24 mouse cellular contexts compared by ENCODE assay signal in the genomic region with DNA sequence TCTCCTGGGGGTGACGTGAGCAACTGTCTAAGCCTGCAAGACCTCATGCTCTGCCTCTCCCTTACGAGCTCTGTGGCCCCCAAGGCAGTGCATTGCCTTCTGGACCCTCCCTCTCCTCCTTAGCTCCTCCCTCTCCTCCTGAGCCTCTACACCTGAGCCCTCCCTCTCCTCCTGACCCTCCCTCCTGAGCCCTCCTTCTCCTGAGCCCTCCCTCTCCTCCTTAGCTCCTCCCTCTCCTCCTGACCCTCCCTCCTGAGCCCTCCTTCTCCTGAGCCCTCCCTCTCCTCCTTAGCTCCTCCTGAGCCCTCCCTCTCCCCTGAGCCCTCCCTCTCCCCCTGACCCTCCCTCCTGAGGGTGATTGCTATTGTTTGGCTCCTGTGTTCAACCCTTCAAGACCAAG. TPM values are rescaled to one million over a fixed set of nuclear protein-coding genes. Genes with fewer than 3 reads are reported as not detected.
DNase-seq lines count a peak whose midpoint lies in the region; ATAC-seq and TF ChIP-seq lines count a peak whose summit lies in the region.
"Had no signal": no experiment of that assay in that cellular context is flagged by ENCODE, and none has a peak within 500 bp of the region (broad histone marks: within the 10 kb centered on the region; RNA-seq: fewer than 3 reads in every experiment).

No protein-coding gene starts in this region.

- intact Hi-C loops in left cerebral cortex, adult 2 months (cut with DNase I), result loop anchor here (5.0 kb wide), 2 partner anchors 206 to 311 kb away; no protein-coding TSS in a partner anchor

- no peaks in the 10 kb centered on the region for H3K9me3 ChIP-seq in forebrain, embryonic 13.5 days (replicated peaks)
- H3K9me3 ChIP-seq in forebrain, embryonic 12.5 days, result 0 out of 2 replicates have a peak, but pooled peaks cover 4% of the 10 kb centered on the region
- H3K9me3 ChIP-seq in limb, embryonic 12.5 days, result no peaks in the 10 kb centered on the region; the same call in 1 of the 2 replicates
- no peaks in the 10 kb centered on the region for H3K9me3 ChIP-seq in limb, embryonic 10.5 days (replicated peaks)
- H3K9me3 ChIP-seq: embryonic facial prominence, embryonic 12.5 days; embryonic facial prominence, embryonic 15.5 days; G1E; hindbrain, embryonic 12.5 days; hindbrain, embryonic 15.5 days had no signal

- no peak overlapping the region for H3K4me3 ChIP-seq in forebrain, embryonic 13.5 days
- no peak overlapping the region for H3K4me3 ChIP-seq in forebrain, embryonic 12.5 days (replicated peaks)
- H3K4me3 ChIP-seq in limb, embryonic 12.5 days (replicated peaks), result no peak overlapping the region
- H3K4me3 ChIP-seq in limb, embryonic 10.5 days, result no peak overlapping the region
- no peak overlapping the region for H3K4me3 ChIP-seq in left cerebral cortex, adult 2 months
- H3K4me3 ChIP-seq: embryonic facial prominence, embryonic 12.5 days; embryonic facial prominence, embryonic 15.5 days; hindbrain, embryonic 12.5 days; hindbrain, embryonic 15.5 days had no signal

- H3K4me1 ChIP-seq in forebrain, embryonic 13.5 days, result 0 out of 2 replicates have a peak, but pooled peaks cover 4% of the 10 kb centered on the region
- H3K4me1 ChIP-seq in forebrain, embryonic 12.5 days, result peaks cover 3% of the 10 kb centered on the region; the same call in 1 of the 2 replicates
- no peaks in the 10 kb centered on the region for H3K4me1 ChIP-seq in limb, embryonic 12.5 days (replicated peaks)
- H3K4me1 ChIP-seq in limb, embryonic 10.5 days, result peaks cover 13% of the 10 kb centered on the region
- H3K4me1 ChIP-seq: hindbrain, embryonic 12.5 days had no signal

- no peak for TF ChIP-seq CTCF in left cerebral cortex, adult 2 months (IDR thresholded peaks at IDR 0.05)

- no peak overlapping the region for H3K27ac ChIP-seq in forebrain, embryonic 13.5 days
- H3K27ac ChIP-seq in forebrain, embryonic 12.5 days, result no peak overlapping the region
- no peak overlapping the region for H3K27ac ChIP-seq in limb, embryonic 12.5 days
- no peak overlapping the region for H3K27ac ChIP-seq in limb, embryonic 10.5 days
- no peak overlapping the region for H3K27ac ChIP-seq in left cerebral cortex, adult 2 months
- H3K27ac ChIP-seq: embryonic facial prominence, embryonic 12.5 days; embryonic facial prominence, embryonic 15.5 days; hindbrain, embryonic 12.5 days; hindbrain, embryonic 15.5 days had no signal

- 0 out of 2 replicates have a peak, but pooled peaks have one; percentile 19 for ATAC-seq in forebrain, embryonic 13.5 days
- ATAC-seq in forebrain, embryonic 12.5 days (ENCODE audit: low FRiP score), result no peak
- ATAC-seq in limb, embryonic 12.5 days (ENCODE audit: insufficient number of reproducible peaks, insufficient read depth, low FRiP score, low TSS enrichment, low read depth), result peak; percentile 37; the same call in 1 of the 2 replicates
- ATAC-seq: forebrain, embryonic 16.5 days; intestine, postnatal 0 days; Patski had no signal

- peaks cover 27% of the 10 kb centered on the region for H3K27me3 ChIP-seq in forebrain, embryonic 13.5 days
- peaks cover 46% of the 10 kb centered on the region for H3K27me3 ChIP-seq in forebrain, embryonic 12.5 days
- H3K27me3 ChIP-seq in limb, embryonic 12.5 days, result peaks cover 5% of the 10 kb centered on the region; the same call in 1 of the 2 replicates
- H3K27me3 ChIP-seq in limb, embryonic 10.5 days (ENCODE audit: low read depth, poor library complexity, severe bottlenecking), result no peaks in the 10 kb centered on the region
- H3K27me3 ChIP-seq: embryonic facial prominence, embryonic 12.5 days; embryonic facial prominence, embryonic 15.5 days; Patski had no signal

- H3K36me3 ChIP-seq in forebrain, embryonic 13.5 days (ENCODE audit: poor library complexity, severe bottlenecking), result no peaks in the 10 kb centered on the region
- no peaks in the 10 kb centered on the region for H3K36me3 ChIP-seq in forebrain, embryonic 12.5 days (replicated peaks)
- no peaks in the 10 kb centered on the region for H3K36me3 ChIP-seq in limb, embryonic 12.5 days
- H3K36me3 ChIP-seq in limb, embryonic 10.5 days, result no peaks in the 10 kb centered on the region
- H3K36me3 ChIP-seq: embryonic facial prominence, embryonic 12.5 days; embryonic facial prominence, embryonic 15.5 days; G1E; hindbrain, embryonic 12.5 days; hindbrain, embryonic 15.5 days had no signal

- WGBS in forebrain, embryonic 13.5 days, result 59% methylated on average over 2 of the region's 2 CpGs
- 53% methylated on average over 2 of the region's 2 CpGs for WGBS in forebrain, embryonic 12.5 days
- WGBS in limb, embryonic 12.5 days, result 68% methylated on average over 2 of the region's 2 CpGs
- WGBS in limb, embryonic 10.5 days, result 70% methylated on average over 2 of the region's 2 CpGs

- no peak for DNase-seq in limb, embryonic 10.5 days (ENCODE audit: low spot score)
- DNase-seq in ES-CJ7 (ENCODE audit: low read depth, low spot score) (peak; percentile 80), WW6 (ENCODE audit: low read depth, low spot score) (peak; percentile 34)
- DNase-seq in left cerebral cortex, adult 2 months (ENCODE audit: extremely low spot score in 1 of 2, low spot score in 2 of 2), result no peak
- DNase-seq in thymus, postnatal 0 days (ENCODE audit: low spot score), result no peak
- DNase-seq: adrenal gland, postnatal 14 days; cerebellum, adult 11 months; cerebellum, adult 2 months; cerebellum, adult 9-11 months; cerebellum, postnatal 25 days; gastrocnemius, postnatal 10 days; gastrocnemius, postnatal 36 days had no signal

- H3K4me2 ChIP-seq in forebrain, embryonic 13.5 days, result no peak overlapping the region
- H3K4me2 ChIP-seq in forebrain, embryonic 12.5 days, result no peak overlapping the region
- no peak overlapping the region for H3K4me2 ChIP-seq in limb, embryonic 12.5 days
- H3K4me2 ChIP-seq: embryonic facial prominence, embryonic 12.5 days; embryonic facial prominence, embryonic 15.5 days; heart, embryonic 11.5 days; hindbrain, embryonic 12.5 days; hindbrain, embryonic 15.5 days had no signal

- no peak overlapping the region for H3K9ac ChIP-seq in forebrain, embryonic 13.5 days
- no peak overlapping the region for H3K9ac ChIP-seq in forebrain, embryonic 12.5 days
- H3K9ac ChIP-seq in limb, embryonic 12.5 days (replicated peaks), result no peak overlapping the region
- H3K9ac ChIP-seq: embryonic facial prominence, embryonic 12.5 days; embryonic facial prominence, embryonic 15.5 days; hindbrain, embryonic 12.5 days; hindbrain, embryonic 15.5 days had no signal

RNA-seq across cellular contexts. Expression of gene Gars, which starts 19.4 kb away (rescaled TPM):
- 190 and 212 TPM in 2 replicates for polyA plus RNA-seq in forebrain, embryonic 13.5 days (2015; fragmentation: Nextera tagmentation; extraction: Ambion mirVana)
- polyA plus RNA-seq in forebrain, embryonic 12.5 days (2016; fragmentation: Nextera tagmentation; extraction: Ambion mirVana), result 203 and 207 TPM in 2 replicates
- polyA plus RNA-seq in limb, embryonic 12.5 days (2016; fragmentation: Nextera tagmentation; extraction: Ambion mirVana), result 148 and 149 TPM in 2 replicates
- polyA plus RNA-seq in limb, embryonic 10.5 days (2016; fragmentation: Nextera tagmentation; extraction: Ambion mirVana), result 186 and 208 TPM in 2 replicates
- 100 to 1,000 TPM; 134 to 142 TPM for total RNA-seq in left cerebral cortex, adult 2 months (2021)
- polyA plus RNA-seq in thymus, postnatal 0 days (2015; fragmentation: Nextera tagmentation; extraction: Ambion mirVana), result 125 and 130 TPM in 2 replicates

RNA-seq across cellular contexts. Expression of gene Ggct, which starts 25.7 kb away (rescaled TPM):
- 9.3 and 10.6 TPM in 2 replicates for polyA plus RNA-seq in forebrain, embryonic 13.5 days (2015; fragmentation: Nextera tagmentation; extraction: Ambion mirVana)
- 9.3 and 9.4 TPM in 2 replicates for polyA plus RNA-seq in forebrain, embryonic 12.5 days (2016; fragmentation: Nextera tagmentation; extraction: Ambion mirVana)
- 8.0 and 10.6 TPM in 2 replicates for polyA plus RNA-seq in limb, embryonic 12.5 days (2016; fragmentation: Nextera tagmentation; extraction: Ambion mirVana)
- 8.5 and 11.9 TPM in 2 replicates for polyA plus RNA-seq in limb, embryonic 10.5 days (2016; fragmentation: Nextera tagmentation; extraction: Ambion mirVana)
- 10 to 100 TPM; 27.7 to 29.3 TPM for total RNA-seq in left cerebral cortex, adult 2 months (2021)
- 12.9 and 16.6 TPM in 2 replicates for polyA plus RNA-seq in thymus, postnatal 0 days (2015; fragmentation: Nextera tagmentation; extraction: Ambion mirVana)

RNA-seq across cellular contexts. Expression of gene Nod1, which starts 46.0 kb away (rescaled TPM):
- 1.3 and 1.6 TPM in 2 replicates for polyA plus RNA-seq in forebrain, embryonic 13.5 days (2015; fragmentation: Nextera tagmentation; extraction: Ambion mirVana)
- polyA plus RNA-seq in forebrain, embryonic 12.5 days (2016; fragmentation: Nextera tagmentation; extraction: Ambion mirVana), result 1.8 and 2.0 TPM in 2 replicates
- 3.6 and 3.8 TPM in 2 replicates for polyA plus RNA-seq in limb, embryonic 12.5 days (2016; fragmentation: Nextera tagmentation; extraction: Ambion mirVana)
- polyA plus RNA-seq in limb, embryonic 10.5 days (2016; fragmentation: Nextera tagmentation; extraction: Ambion mirVana), result 1.4 and 1.7 TPM in 2 replicates
- total RNA-seq in left cerebral cortex, adult 2 months (2021), result 1 to 10 TPM; 3.4 to 4.3 TPM
- polyA plus RNA-seq in thymus, postnatal 0 days (2015; fragmentation: Nextera tagmentation; extraction: Ambion mirVana), result 3.5 and 4.0 TPM in 2 replicates

Comparison
In these comparisons a context has a peak if more than half of its experiments do, and no peak if none do; other contexts are left out.
1. DNase-seq: peak in ES-CJ7 (single experiment) and WW6 (single experiment); none in limb, embryonic 10.5 days (single experiment), left cerebral cortex, adult 2 months (0 of 2) and thymus, postnatal 0 days (single experiment).